Mouse (Mus musculus) midbrain, postnatal 0 days (tissue): ENCODE results near the gene Cxcl15. TPM values are rescaled to one million over a fixed set of nuclear protein-coding genes. Genes with fewer than 3 reads are reported as not detected.
"Not testable (repeated sequence)": the region's sequence is repeated elsewhere in the genome, so short reads cannot be mapped to it uniquely, and the experiment has no call there.

Source experiments
- ATAC-seq: fragments of 200-750 bp; cut with Nextera tagmentation; 2 replicates; pipeline ENCODE4 v1.8.0; 2017; ENCODE audit warnings: moderate number of reproducible peaks, mild to moderate bottlenecking, moderate TSS enrichment, moderate library complexity; ENCODE audit not compliant: low FRiP score
- DNase-seq: peaks from one replicate; pipeline ENCODE4 v3.0.0-alpha.2; 2015; ENCODE audit warnings: low spot score
- H3K27ac ChIP-seq: fragments of 300-500 bp; sonication (generic); 2 replicates; pipeline ENCODE4 v1.5.1; 2014; ENCODE audit warnings: low read depth, mild to moderate bottlenecking, low read length, mixed read lengths
- H3K27me3 ChIP-seq: fragments of 300-500 bp; sonication (generic); 2 replicates; pipeline ENCODE4 v1.6.1; 2014; ENCODE audit warnings: low read length, control low read depth, mixed read lengths; ENCODE audit not compliant: insufficient read depth
- H3K36me3 ChIP-seq: fragments of 300-500 bp; sonication (generic); 2 replicates; pipeline ENCODE4 v1.6.1; 2014; ENCODE audit warnings: low read length, control low read depth, mixed read lengths; ENCODE audit not compliant: insufficient read depth
- H3K4me1 ChIP-seq: fragments of 300-500 bp; sonication (generic); 2 replicates; pipeline ENCODE4 v1.6.1; 2014; ENCODE audit warnings: mild to moderate bottlenecking, control low read depth, antibody characterized with exemption, low read length, mixed read lengths; ENCODE audit not compliant: insufficient read depth
- H3K4me2 ChIP-seq: fragments of 300-500 bp; sonication (generic); 2 replicates; pipeline ENCODE4 v1.6.1; 2014; ENCODE audit warnings: low read depth, mild to moderate bottlenecking, low read length, mixed read lengths; ENCODE audit not compliant: poor library complexity, severe bottlenecking
- H3K4me3 ChIP-seq: fragments of 300-500 bp; sonication (generic); 2 replicates; pipeline ENCODE4 v1.5.1; 2014; ENCODE audit warnings: low read depth, mild to moderate bottlenecking, low read length, moderate library complexity
- H3K9ac ChIP-seq: fragments of 300-500 bp; sonication (generic); replicated peaks from 2 replicates; pipeline ENCODE4 v1.6.1; 2014; ENCODE audit warnings: mild to moderate bottlenecking, low read length, moderate library complexity, mixed read lengths; ENCODE audit not compliant: poor library complexity, severe bottlenecking
- H3K9me3 ChIP-seq: fragments of 300-500 bp; sonication (generic); 2 replicates; pipeline ENCODE4 v1.6.1; 2016; ENCODE audit warnings: low read length, control low read depth
- CTCF ChIP-seq: IDR thresholded peaks from 2 replicates; pipeline ENCODE4 v1.5.1; 2016; ENCODE audit warnings: antibody characterized with exemption, mild to moderate bottlenecking
- WGBS: fragments of 180-500 bp; shearing (Covaris S2); extraction: QIAGEN DNeasy Blood & Tissue Kit; methylation state at CpG from one replicate; pipeline ENCODE4 v1.1.7; 2014; 5-methylcytosine and 5-hydroxymethylcytosine counted together
- polyA plus RNA-seq: library from polyadenylated mRNA; unstranded; fragments of >200 nt; fragmentation: Nextera tagmentation; extraction: Ambion mirVana; gene quantifications from 2 replicates; pipeline ENCODE4 v1.2.1, GENCODE M21; 2015
- total RNA-seq: library from RNA; depleted of rRNA; stranded (reverse); fragments of >200 nt; gene quantifications from 2 replicates; pipeline ENCODE4 v1.2.3, GENCODE M21; 2014

Cxcl15 gene
- total and polyA plus RNA-seq, 2 experiments from 2014 or later = not detected

GRCm38 (mm10) chr5:90788114-90788513 lies 6.2 kb upstream of the Cxcl15 start:
- DNase-seq (peak; percentile 23), ATAC-seq (no peak)
- 78% methylated on average over 4 of the region's 4 CpGs for WGBS
- Histone ChIP-seq H3K4me2 (no peak overlapping the region), H3K4me3 (no peak overlapping the region), H3K4me1 (peaks cover 3% of the 10 kb centered on the region), H3K36me3 (no peaks in the 10 kb centered on the region), H3K9ac (no peak overlapping the region), H3K27ac (no peak overlapping the region), H3K9me3 (no peaks in the 10 kb centered on the region), H3K27me3 (no peaks in the 10 kb centered on the region)
- peak; percentile 49 for TF ChIP-seq CTCF

GRCm38 (mm10) chr5:90789306-90790073 lies 4.8 kb upstream of the Cxcl15 start:
- 87% methylated on average over 11 of the region's 11 CpGs for WGBS
- no peak overlapping the region for H3K9ac ChIP-seq
- no peak for ATAC-seq

DNA sequence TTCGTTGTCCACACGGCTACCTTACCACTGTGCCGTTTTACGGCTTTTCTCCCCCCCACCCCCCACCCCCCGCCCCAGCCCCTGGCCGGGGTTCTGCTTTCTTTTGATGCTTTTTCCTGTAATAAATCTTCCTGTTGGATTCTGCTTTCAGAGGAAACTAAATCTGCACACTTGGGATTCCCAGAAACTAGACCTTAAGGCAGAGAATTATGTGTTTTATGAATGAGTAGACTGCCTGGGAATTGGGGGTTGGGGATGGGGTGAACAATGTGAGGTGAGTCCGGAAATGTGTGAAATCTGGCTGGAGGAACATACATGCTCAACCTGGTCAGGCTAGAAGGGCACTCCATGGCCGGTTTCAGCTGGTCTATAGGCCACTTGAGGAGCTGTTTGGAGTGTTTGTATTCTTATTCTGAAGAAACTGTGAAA lies 4.2 kb upstream of the Cxcl15 start:
- H3K27me3 ChIP-seq = no peaks in the 10 kb centered on the region
- no peak overlapping the region for H3K4me2 ChIP-seq
- H3K9ac ChIP-seq = no peak overlapping the region
- no peaks in the 10 kb centered on the region for H3K9me3 ChIP-seq
- TF ChIP-seq CTCF = no peak
- H3K36me3 ChIP-seq = no peaks in the 10 kb centered on the region
- peaks cover 3% of the 10 kb centered on the region for H3K4me1 ChIP-seq
- no peak overlapping the region for H3K27ac ChIP-seq
- WGBS = 86% methylated on average over 8 of the region's 8 CpGs
- ATAC-seq = no peak
- H3K4me3 ChIP-seq = no peak overlapping the region
- no peak for DNase-seq

More at GRCm38 (mm10) chr5:90789306-90790073, 4.8 kb upstream of the Cxcl15 start:
- Histone ChIP-seq H3K27ac (no peak overlapping the region), H3K9me3 (no peaks in the 10 kb centered on the region), H3K36me3 (no peaks in the 10 kb centered on the region), H3K4me2 (no peak overlapping the region), H3K27me3 (no peaks in the 10 kb centered on the region), H3K4me3 (no peak overlapping the region), H3K4me1 (peaks cover 3% of the 10 kb centered on the region)
- DNase-seq = no peak
- TF ChIP-seq CTCF = no peak

- not testable (repeated sequence) for H3K27me3 ChIP-seq, H3K4me2 ChIP-seq, H3K4me1 ChIP-seq, H3K9ac ChIP-seq, DNase-seq, H3K4me3 ChIP-seq, H3K9me3 ChIP-seq, ATAC-seq, H3K36me3 ChIP-seq, H3K27ac ChIP-seq
- 96% methylated on average over 2 of the region's 2 CpGs for WGBS
Observed at GRCm38 (mm10) chr5:90795392-90795791, 1.1 kb downstream of the Cxcl15 start.

GRCm38 (mm10) chr5:90804574-90804973 lies 10.2 kb downstream of the Cxcl15 start:
- Histone ChIP-seq H3K9me3 (no peaks in the 10 kb centered on the region), H3K9ac (no peak overlapping the region), H3K4me1 (no peaks in the 10 kb centered on the region), H3K4me2 (no peak overlapping the region), H3K27ac (no peak overlapping the region), H3K27me3 (no peaks in the 10 kb centered on the region), H3K4me3 (no peak overlapping the region), H3K36me3 (no peaks in the 10 kb centered on the region)
- no peak for TF ChIP-seq CTCF
- DNase-seq (no peak), ATAC-seq (no peak)

- H3K4me1 ChIP-seq = no peaks in the 10 kb centered on the region
- TF ChIP-seq CTCF = no peak
- no peak overlapping the region for H3K4me2 ChIP-seq
- H3K9me3 ChIP-seq = no peaks in the 10 kb centered on the region
- ATAC-seq (no peak), DNase-seq (no peak)
- no peak overlapping the region for H3K9ac ChIP-seq
- H3K4me3 ChIP-seq = no peak overlapping the region
- H3K36me3 ChIP-seq = no peaks in the 10 kb centered on the region
- no peaks in the 10 kb centered on the region for H3K27me3 ChIP-seq
- H3K27ac ChIP-seq = no peak overlapping the region
Observed at GRCm38 (mm10) chr5:90806050-90806449, 11.7 kb downstream of the Cxcl15 start.
